Mouse (Mus musculus) testis, adult 2 months (tissue): ENCODE measurements around the gene Dock9. TPM values are rescaled to one million over a fixed set of nuclear protein-coding genes. Genes with fewer than 3 reads are reported as not detected.

ENCODE experiments used
- H3K27ac ChIP-seq: fragments of 200-500 bp; 2 replicates; pipeline ENCODE4 v1.5.1; 2012; ENCODE audit warnings: low read depth, low read length; ENCODE audit not compliant: control insufficient read depth, insufficient read depth
- H3K27me3 ChIP-seq: fragments of 200-500 bp; 2 replicates; pipeline ENCODE4 v1.6.1; 2012; ENCODE audit warnings: mild to moderate bottlenecking, low read length, moderate library complexity; ENCODE audit not compliant: control insufficient read depth, insufficient read depth
- H3K36me3 ChIP-seq: fragments of 200-500 bp; 2 replicates; pipeline ENCODE4 v1.6.1; 2012; ENCODE audit warnings: mild to moderate bottlenecking, low read length; ENCODE audit not compliant: control insufficient read depth, insufficient read depth
- H3K4me1 ChIP-seq: fragments of 200-500 bp; 2 replicates; pipeline ENCODE4 v1.6.1; 2012; ENCODE audit warnings: low read length; ENCODE audit not compliant: control insufficient read depth, insufficient read depth
- H3K4me3 ChIP-seq: fragments of 200-500 bp; 2 replicates; pipeline ENCODE4 v1.5.1; 2012; ENCODE audit warnings: low read depth, mild to moderate bottlenecking, low read length, moderate library complexity, mixed read lengths; ENCODE audit not compliant: control insufficient read depth
- CTCF ChIP-seq: fragments of 200-500 bp; IDR thresholded peaks from 2 replicates; pipeline ENCODE4 v1.5.1; 2012; ENCODE audit warnings: low read depth, mild to moderate bottlenecking, inconsistent platforms, low read length, moderate library complexity; ENCODE audit not compliant: control insufficient read depth, insufficient read depth, insufficient replicate concordance
- POLR2A ChIP-seq: fragments of 200-500 bp; IDR thresholded peaks from 2 replicates; pipeline ENCODE4 v1.6.1; 2012; ENCODE audit warnings: low read depth, mild to moderate bottlenecking, inconsistent platforms, low read length, moderate library complexity; ENCODE audit not compliant: control insufficient read depth
- polyA plus RNA-seq: library from polyadenylated mRNA; depleted of rRNA; stranded (reverse); fragments of >200 nt; gene quantifications from 2 replicates; pipeline ENCODE4 v1.2.3, GENCODE M21; 2012

Gene Dock9
- polyA plus RNA-seq, 1 experiment, result 4.6 TPM

- no peaks in the 10 kb centered on the region for H3K36me3 ChIP-seq
- TF ChIP-seq POLR2A, result no peak
- no peak for TF ChIP-seq CTCF
- H3K4me3 ChIP-seq, result no peak overlapping the region
- H3K27ac ChIP-seq, result no peak overlapping the region
- no peaks in the 10 kb centered on the region for H3K27me3 ChIP-seq
- H3K4me1 ChIP-seq, result peaks cover 2% of the 10 kb centered on the region; the same call in 1 of the 2 replicates
Measured at GRCm38 (mm10) chr14:121687274-121687673, 110.4 kb downstream of the Dock9 start.

- Histone ChIP-seq H3K27me3 (no peaks in the 10 kb centered on the region), H3K27ac (no peak overlapping the region), H3K4me1 (peaks cover 8% of the 10 kb centered on the region), H3K4me3 (no peak overlapping the region), H3K36me3 (no peaks in the 10 kb centered on the region)
- TF ChIP-seq CTCF, result no peak
- TF ChIP-seq POLR2A, result no peak
Measured at GRCm38 (mm10) chr14:121678913-121679312, 118.7 kb downstream of the Dock9 start.

GRCm38 (mm10) chr14:121678445-121678844 is 119.2 kb downstream of the Dock9 start:
- H3K4me1 ChIP-seq, result peaks cover 8% of the 10 kb centered on the region
- no peak for TF ChIP-seq POLR2A
- TF ChIP-seq CTCF, result no peak
- no peak overlapping the region for H3K4me3 ChIP-seq
- no peak overlapping the region for H3K27ac ChIP-seq
- no peaks in the 10 kb centered on the region for H3K36me3 ChIP-seq
- no peaks in the 10 kb centered on the region for H3K27me3 ChIP-seq

- H3K36me3 ChIP-seq, result no peaks in the 10 kb centered on the region
- TF ChIP-seq CTCF (no peak), POLR2A (no peak)
- H3K4me1 ChIP-seq, result peaks cover 8% of the 10 kb centered on the region
- no peak overlapping the region for H3K27ac ChIP-seq
- H3K4me3 ChIP-seq, result no peak overlapping the region
- no peaks in the 10 kb centered on the region for H3K27me3 ChIP-seq
Measured at GRCm38 (mm10) chr14:121676596-121677330, 120.9 kb downstream of the Dock9 start.

- no peak for TF ChIP-seq CTCF
- no peak for TF ChIP-seq POLR2A
- H3K4me1 ChIP-seq, result peaks cover 8% of the 10 kb centered on the region
- H3K36me3 ChIP-seq, result no peaks in the 10 kb centered on the region
- H3K27ac ChIP-seq, result no peak overlapping the region
- H3K4me3 ChIP-seq, result no peak overlapping the region
- no peaks in the 10 kb centered on the region for H3K27me3 ChIP-seq
Measured at GRCm38 (mm10) chr14:121676121-121676591, 121.5 kb downstream of the Dock9 start.

GRCm38 (mm10) chr14:121675579-121675978 is 122.1 kb downstream of the Dock9 start:
- TF ChIP-seq POLR2A (no peak), CTCF (no peak)

GRCm38 (mm10) chr14:121675146-121675545 is 122.5 kb downstream of the Dock9 start:
- no peaks in the 10 kb centered on the region for H3K27me3 ChIP-seq
- peaks cover 8% of the 10 kb centered on the region for H3K4me1 ChIP-seq
- H3K4me3 ChIP-seq, result no peak overlapping the region
- no peaks in the 10 kb centered on the region for H3K36me3 ChIP-seq
- no peak overlapping the region for H3K27ac ChIP-seq
- no peak for TF ChIP-seq POLR2A
- no peak for TF ChIP-seq CTCF

More at GRCm38 (mm10) chr14:121675579-121675978, 122.1 kb downstream of the Dock9 start:
- no peak overlapping the region for H3K27ac ChIP-seq
- no peak overlapping the region for H3K4me3 ChIP-seq
- no peaks in the 10 kb centered on the region for H3K27me3 ChIP-seq
- H3K4me1 ChIP-seq, result peaks cover 8% of the 10 kb centered on the region
- H3K36me3 ChIP-seq, result no peaks in the 10 kb centered on the region
